Mouse (Mus musculus) MEL-GATA-1-ER (cell line): ENCODE data around the gene Rnf157.
A peak's percentile ranks its signal among the peaks of the same experiment; 100 is the strongest.

Experiments used
- DNase-seq: peaks from one replicate; pipeline ENCODE4 v3.0.0-alpha.2; 2012; ENCODE audit warnings: low read depth; ENCODE audit errors: extremely low read depth

The Rnf157 gene

DNA sequence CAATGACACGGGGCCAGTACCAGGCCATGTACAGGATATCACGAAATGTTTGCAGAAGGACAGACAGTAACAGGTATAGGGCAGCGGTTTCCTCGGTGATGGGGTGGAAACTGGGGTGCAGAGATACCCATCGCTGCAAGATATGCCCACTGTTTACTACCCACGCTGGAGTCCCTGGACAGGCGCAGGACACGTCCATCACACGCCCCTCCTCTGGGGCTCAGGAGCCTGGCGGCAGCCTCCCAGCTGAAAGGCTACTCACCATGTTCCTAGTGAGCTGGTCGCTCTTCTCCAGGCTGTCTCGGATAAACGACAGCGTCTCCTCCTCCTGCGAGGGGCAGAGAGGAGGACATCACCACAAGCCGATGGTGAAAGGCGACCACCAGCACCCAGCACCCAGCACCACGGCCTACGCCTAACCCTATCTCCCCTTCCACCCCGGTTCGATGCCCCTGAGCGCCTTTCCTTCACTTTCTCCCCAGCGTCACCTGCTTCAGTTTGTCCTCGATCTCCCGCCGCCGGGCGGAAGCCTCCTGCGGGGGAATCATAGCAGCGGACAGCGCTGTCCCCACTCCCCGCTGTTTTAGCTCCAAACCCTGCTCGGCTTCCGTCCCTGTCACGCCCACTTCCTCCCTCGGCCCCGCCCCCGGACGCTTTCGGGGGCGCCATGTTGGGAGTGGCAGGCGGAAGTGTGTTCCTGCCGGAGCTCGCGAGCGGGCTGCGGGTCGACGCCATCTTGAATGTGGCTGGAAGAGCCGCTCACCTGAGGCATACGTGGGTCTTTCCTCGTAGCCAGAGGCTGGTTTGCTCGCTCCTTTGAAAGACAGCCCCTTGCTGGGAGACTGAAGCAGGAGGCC is 106.5 kb downstream of the Rnf157 start:
- peak; percentile 76 for DNase-seq

DNA sequence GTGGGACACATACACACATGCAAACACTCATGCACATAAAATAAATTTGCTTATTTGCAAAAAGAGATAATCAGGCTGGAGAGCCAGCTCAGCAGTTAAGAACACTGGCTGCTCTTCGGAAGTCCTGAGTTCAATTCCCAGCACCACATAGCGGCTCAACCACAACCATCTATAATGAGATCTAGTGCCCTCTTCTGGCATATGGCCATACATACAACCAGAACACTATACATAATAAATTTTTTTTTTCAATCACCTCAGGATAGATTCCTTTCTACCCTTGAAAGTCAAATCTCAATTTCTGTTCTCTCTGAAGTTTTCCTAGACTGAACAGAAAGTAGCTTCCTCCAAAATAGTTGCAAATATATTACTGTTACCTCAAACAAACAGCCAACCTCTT is 107.4 kb downstream of the Rnf157 start:
- DNase-seq, result no peak

DNA sequence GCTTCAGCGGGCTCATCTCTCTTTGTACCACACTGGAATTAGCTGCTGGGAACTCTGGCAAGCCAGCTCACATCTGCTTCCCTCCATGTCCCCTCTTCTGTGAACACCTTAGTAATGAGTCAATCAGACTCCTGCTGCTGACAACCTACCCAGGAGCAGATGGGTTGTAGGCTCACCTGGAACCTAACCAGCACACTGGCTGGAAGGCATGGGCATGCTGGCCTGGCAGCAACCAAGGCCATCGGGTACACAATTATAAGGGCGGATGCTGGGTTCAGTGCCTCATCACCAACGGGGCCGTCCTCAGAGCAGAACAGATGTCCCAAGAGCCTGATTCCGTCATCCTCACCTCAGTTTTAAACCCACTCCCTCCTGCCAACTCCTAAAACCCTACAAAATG is 114.2 kb downstream of the Rnf157 start:
- no peak for DNase-seq

DNA sequence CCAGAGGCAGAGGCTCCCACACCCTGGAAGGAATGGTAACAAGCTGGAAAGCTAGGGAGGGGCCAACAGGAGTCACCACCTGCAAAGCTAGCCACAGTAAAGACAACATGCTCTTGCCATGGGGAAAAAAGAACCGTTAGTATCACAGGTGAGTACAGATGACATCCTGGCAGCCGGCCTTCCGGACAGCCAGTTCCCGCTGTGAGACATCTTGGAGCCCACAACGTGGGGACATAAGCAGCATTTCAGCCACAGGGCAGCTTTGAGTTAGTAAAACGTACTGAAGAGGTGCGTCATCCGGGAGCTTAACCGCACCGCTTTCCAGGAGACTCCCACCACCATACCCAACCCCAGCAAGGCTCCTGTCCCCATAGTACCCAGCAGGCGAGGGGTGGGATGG is 114.6 kb downstream of the Rnf157 start:
- no peak for DNase-seq

DNA sequence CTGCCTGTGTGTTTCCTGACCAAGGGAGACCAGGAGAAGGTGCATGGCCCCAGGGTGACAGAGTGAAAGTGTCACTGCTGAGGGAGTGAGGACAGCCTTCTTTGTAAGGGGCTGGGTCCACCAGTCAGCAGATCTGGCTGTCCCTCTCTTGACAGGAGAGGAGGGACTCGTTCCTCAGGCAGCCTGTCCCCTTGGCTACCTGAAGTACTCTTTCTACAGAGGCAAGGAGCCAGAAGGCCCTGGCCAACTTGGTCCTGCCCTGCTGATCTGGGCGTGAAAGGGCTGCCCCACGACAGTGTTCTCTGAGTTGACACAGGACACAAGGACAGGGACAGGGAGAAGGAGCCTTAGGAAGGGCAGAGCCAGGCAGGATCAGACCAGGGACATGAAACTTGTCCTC is 115.8 kb downstream of the Rnf157 start:
- DNase-seq, result no peak

DNA sequence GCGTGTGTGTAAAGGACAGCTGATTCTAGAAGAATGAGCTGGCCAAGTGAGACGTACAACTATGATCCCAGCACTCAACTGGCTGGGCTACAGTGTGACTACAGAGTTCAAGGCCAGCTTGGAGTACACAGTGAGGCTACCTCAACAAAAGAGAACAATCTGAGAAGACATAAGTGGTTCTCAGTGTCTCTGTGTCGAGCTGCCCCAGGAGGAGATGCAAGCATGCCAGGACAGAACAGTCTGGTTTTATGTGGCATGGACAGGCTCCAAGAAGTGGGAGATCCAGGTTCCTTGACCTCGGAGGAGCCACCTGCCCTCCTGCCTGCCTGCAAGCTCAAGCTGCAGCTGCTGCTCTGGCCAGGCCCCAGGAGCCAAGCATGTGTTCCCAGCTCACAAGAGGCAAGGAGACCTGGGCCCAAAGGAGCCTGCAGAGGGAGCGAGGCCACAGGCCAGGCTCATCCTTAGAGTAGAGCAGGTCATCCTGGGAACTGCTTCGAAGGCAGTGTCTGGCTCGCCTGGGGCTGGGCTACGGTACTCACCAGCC is 116.6 kb downstream of the Rnf157 start:
- no peak for DNase-seq

DNA sequence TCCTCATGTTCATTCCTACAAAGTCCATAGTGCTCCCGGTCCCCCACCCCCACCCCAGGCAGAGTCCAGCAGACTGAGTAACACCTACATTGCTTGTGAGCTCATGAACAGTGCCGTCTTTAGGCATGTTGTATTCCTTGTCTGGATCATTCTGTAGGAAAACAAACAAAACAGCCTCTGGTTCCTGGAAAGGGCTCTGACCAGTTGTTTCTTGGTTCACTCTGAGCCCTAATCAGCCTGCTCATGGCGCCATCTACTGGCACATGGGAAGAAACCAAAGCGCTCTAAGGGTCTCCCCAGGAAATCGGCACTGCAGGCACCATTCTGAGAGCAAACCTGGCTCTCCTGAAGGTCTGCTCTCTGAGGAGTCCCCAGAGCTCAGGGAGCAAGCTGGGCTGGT is 118.5 kb downstream of the Rnf157 start:
- DNase-seq, result no peak

DNA sequence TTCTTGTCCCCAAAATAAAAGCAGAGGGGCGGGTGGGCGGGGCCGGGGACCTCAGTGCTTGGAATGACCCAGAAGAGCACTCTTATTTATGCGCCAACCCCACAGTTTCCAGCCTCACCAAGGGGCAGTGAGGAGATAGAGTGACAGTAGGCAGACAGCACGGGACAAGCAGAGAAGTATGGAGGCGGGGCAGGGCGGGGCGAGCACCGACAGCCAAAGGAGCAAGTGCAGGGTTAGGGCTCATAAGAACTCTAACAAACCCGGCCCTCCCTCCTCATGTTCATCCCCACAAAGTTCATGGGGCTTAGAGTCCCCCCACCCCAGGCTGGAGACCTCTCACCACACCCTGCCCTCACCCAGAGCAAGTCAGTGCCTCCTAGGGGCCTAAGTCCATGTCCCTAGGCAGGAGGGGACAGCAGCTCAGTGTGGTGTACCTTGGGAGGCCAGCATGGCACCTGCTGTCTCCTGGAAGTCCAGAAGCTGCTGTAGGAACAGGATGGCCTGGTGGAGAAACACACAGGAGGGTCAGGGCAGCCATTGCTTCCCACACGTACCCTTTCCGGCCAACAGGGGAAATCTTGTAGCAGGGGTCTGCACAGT is 119.2 kb downstream of the Rnf157 start:
- no peak for DNase-seq

DNA sequence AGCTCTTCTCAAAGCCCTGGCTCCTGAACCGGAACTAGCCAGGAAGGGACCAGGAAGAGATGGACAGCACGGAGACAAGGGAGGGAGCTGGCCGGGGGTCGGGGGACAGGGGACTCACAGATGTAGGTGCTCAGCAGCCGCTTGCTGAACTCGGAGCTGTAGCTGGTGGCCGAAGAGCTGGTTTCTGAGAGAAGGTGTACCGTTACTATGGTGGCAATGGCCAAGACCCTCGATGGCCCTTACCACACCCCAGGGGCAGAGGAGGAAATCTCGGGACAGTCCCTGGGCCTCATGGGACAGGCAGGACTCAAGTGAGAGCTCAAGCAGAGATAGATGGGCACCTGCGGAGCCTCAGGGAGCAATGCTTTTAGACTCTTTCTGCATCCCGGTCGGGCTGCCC is 120.4 kb downstream of the Rnf157 start:
- DNase-seq, result no peak

DNA sequence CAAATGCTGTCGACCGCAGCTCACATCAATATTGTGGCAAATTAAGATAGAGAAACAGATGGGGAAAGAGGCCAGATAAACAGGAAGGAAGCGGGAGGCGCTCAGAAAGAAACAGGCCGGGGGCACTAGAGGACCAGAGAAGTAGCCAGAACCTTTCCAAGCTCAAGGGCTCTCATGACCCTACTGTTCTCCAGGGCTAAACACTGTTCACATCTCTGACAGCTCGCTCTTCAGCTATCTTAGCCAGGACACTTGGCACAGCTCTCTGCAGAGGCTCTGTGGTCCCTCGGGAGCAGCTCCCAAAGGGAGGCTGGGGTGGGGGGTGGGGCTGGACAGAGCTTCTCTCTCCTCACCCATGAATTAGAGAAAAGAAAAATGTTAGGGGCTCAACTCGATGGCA is 122.3 kb downstream of the Rnf157 start:
- DNase-seq, result no peak

DNA sequence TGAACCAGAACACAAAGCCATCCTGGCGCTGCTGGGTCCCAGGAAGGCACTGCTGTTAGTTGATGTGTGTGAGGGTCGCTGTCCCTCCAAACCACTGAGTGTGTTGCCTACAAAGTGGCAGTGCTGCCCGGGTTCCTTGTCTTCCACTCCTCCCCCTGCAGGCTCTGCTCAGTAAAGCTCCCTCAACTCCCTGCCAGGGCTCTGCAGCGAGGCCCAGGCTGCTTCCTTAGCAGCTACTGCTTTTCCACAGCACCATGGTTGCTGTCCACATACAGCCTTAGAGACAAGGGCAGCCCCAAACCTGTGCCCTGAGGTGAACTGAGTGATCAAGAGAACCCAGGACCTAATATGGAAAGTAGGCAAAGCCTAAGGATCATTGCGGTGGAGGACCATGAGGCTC is 125.5 kb downstream of the Rnf157 start:
- DNase-seq, result no peak
